Mouse (Mus musculus): ENCODE data around the gene Etfbkmt.

- TF ChIP-seq CTCF (IDR thresholded peaks at IDR 0.05; ENCODE audit: low read depth, low read length) (no peak), POLR2A (IDR thresholded peaks at IDR 0.05; ENCODE audit: borderline replicate concordance, low read depth, low read length) (no peak)
Measured at GRCm38 (mm10) chr6:149152119-149152518, 12.5 kb downstream of the Etfbkmt start.
